Mouse (Mus musculus) c-Kit-positive CD71-negative TER-119-negative erythroid progenitor cells, embryonic 14.5 days (primary cell): ENCODE data around the gene Gal3st2.
"Not testable (repeated sequence)": the region's sequence is repeated elsewhere in the genome, so short reads cannot be mapped to it uniquely, and the experiment has no call there.

ENCODE experiments used
- DNase-seq: peaks from one replicate; pipeline ENCODE4 v3.0.0-alpha.2; 2013; ENCODE audit warnings: low read depth

Gene Gal3st2

GRCm38 (mm10) chr1:93871594-93872105 is 10.5 kb downstream of the Gal3st2 start:
- not testable (repeated sequence) for DNase-seq

- not testable (repeated sequence) for DNase-seq
Observed at GRCm38 (mm10) chr1:93874405-93874804, 13.3 kb downstream of the Gal3st2 start.

- DNase-seq, result not testable (repeated sequence)
Observed at GRCm38 (mm10) chr1:93881778-93882177, 20.7 kb downstream of the Gal3st2 start.

GRCm38 (mm10) chr1:93890936-93891335 is 29.8 kb downstream of the Gal3st2 start:
- DNase-seq, result not testable (repeated sequence)

GRCm38 (mm10) chr1:93897395-93897794 is 36.3 kb downstream of the Gal3st2 start:
- not testable (repeated sequence) for DNase-seq

GRCm38 (mm10) chr1:93901291-93901690 is 40.2 kb downstream of the Gal3st2 start:
- not testable (repeated sequence) for DNase-seq

- not testable (repeated sequence) for DNase-seq
Observed at GRCm38 (mm10) chr1:93906690-93907089, 45.6 kb downstream of the Gal3st2 start.

- DNase-seq, result not testable (repeated sequence)
Observed at GRCm38 (mm10) chr1:93908977-93909586, 48.0 kb downstream of the Gal3st2 start.

- not testable (repeated sequence) for DNase-seq
Observed at GRCm38 (mm10) chr1:93911877-93912276, 50.8 kb downstream of the Gal3st2 start.

GRCm38 (mm10) chr1:93917160-93917559 is 56.1 kb downstream of the Gal3st2 start:
- DNase-seq, result not testable (repeated sequence)

GRCm38 (mm10) chr1:93918011-93918410 is 56.9 kb downstream of the Gal3st2 start, which contains the start of gene Gal3st2b:
Gal3st2b (plus strand) TSS chr1:93918311.
- not testable (repeated sequence) for DNase-seq

GRCm38 (mm10) chr1:93918775-93919174 is 57.7 kb downstream of the Gal3st2 start:
- DNase-seq, result not testable (repeated sequence)

- not testable (repeated sequence) for DNase-seq
Observed at GRCm38 (mm10) chr1:93919321-93919720, 58.2 kb downstream of the Gal3st2 start.

- DNase-seq, result not testable (repeated sequence)
Observed at GRCm38 (mm10) chr1:93922609-93923008, 61.5 kb downstream of the Gal3st2 start.

- DNase-seq, result not testable (repeated sequence)
Observed at GRCm38 (mm10) chr1:93923098-93923497, 62.0 kb downstream of the Gal3st2 start.
